Mouse (Mus musculus): ENCODE data around the gene Olfr293. TPM values are rescaled to one million over a fixed set of nuclear protein-coding genes. Genes with fewer than 3 reads are reported as not detected.

Gene Olfr293
- polyA plus RNA-seq (2016; fragmentation: Nextera tagmentation; extraction: Ambion mirVana) = not detected in 2 replicates

DNA sequence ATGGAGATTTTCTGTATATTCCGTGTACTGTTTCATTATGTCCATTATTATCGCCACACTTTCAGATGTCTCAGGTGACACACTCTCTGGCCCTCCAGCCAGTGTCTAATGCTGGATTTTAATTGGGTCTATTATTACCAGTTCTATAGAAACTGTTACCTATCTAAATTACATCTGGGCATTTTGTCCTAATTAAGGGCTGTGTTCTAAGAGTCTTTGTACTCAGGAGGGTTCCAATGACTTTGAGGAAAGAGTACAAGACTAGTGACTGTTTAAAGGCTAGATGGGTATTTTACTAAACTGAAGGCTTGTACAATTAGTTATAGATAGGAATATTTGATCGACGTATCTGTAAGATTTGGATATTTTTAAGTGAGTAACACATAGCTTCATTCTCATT is at the start of gene Olfr293:
TSS of gene Olfr293 (plus strand) at position 301 of the 400 bp plus-strand sequence.
- no peaks in the 10 kb centered on the region for H3K36me3 ChIP-seq
- H3K27me3 ChIP-seq (replicated peaks) = no peaks in the 10 kb centered on the region
- no peak for ATAC-seq (ENCODE audit: insufficient number of reproducible peaks, low FRiP score)
- H3K4me2 ChIP-seq = no peak within 1 kb of the TSS
- no peak within 1 kb of the TSS for H3K27ac ChIP-seq (ENCODE audit: poor library complexity, severe bottlenecking)
- no peaks in the 10 kb centered on the region for H3K4me1 ChIP-seq (replicated peaks)
- no peaks in the 10 kb centered on the region for H3K9me3 ChIP-seq (replicated peaks)
- WGBS = 84% methylated on average over 4 of the region's 4 CpGs
- H3K9ac ChIP-seq = no peak within 1 kb of the TSS
- H3K4me3 ChIP-seq = no peak within 1 kb of the TSS

DNA sequence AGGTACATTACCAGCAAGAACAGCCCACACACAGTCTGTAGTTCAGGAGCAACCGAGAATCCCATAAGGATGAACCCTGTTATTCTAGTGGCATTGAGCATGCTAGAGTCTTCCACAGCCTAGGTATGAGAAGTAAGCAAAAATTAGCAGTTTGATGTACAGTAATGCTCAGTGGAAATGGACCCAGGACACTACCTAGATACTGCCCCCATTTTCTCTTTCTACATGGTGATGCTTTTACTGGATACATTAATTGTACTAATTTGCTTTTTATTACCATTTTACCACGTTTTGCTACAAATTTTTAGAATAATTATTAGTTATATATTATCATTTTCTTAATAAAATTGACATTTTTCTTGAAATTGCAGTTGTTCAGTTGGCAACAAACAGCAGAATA is 32.3 kb upstream of the Olfr293 start, which contains the start of gene Olfr294:
TSS of gene Olfr294 (minus strand) at position 101 of the 400 bp plus-strand sequence.
- 54% methylated on average over 2 of the region's 2 CpGs for WGBS
- Histone ChIP-seq H3K9me3 (replicated peaks) (no peaks in the 10 kb centered on the region), H3K9ac (no peak within 1 kb of the TSS), H3K27ac (ENCODE audit: poor library complexity, severe bottlenecking) (no peak within 1 kb of the TSS), H3K27me3 (replicated peaks) (no peaks in the 10 kb centered on the region), H3K36me3 (no peaks in the 10 kb centered on the region), H3K4me3 (no peak within 1 kb of the TSS), H3K4me1 (replicated peaks) (no peaks in the 10 kb centered on the region), H3K4me2 (no peak within 1 kb of the TSS)
- no peak for ATAC-seq (ENCODE audit: insufficient number of reproducible peaks, low FRiP score)

GRCm38 (mm10) chr7:86688030-86688429 is 39.2 kb downstream of the Olfr293 start, which contains the start of gene Olfr292:
TSS of gene Olfr292 (plus strand) at chr7:86688330.
- no peak for ATAC-seq (ENCODE audit: insufficient number of reproducible peaks, low FRiP score)
- Histone ChIP-seq H3K4me1 (replicated peaks) (no peaks in the 10 kb centered on the region), H3K4me3 (no peak within 1 kb of the TSS), H3K9ac (no peak within 1 kb of the TSS), H3K27me3 (replicated peaks) (no peaks in the 10 kb centered on the region), H3K36me3 (no peaks in the 10 kb centered on the region), H3K9me3 (replicated peaks) (no peaks in the 10 kb centered on the region), H3K4me2 (no peak within 1 kb of the TSS), H3K27ac (ENCODE audit: poor library complexity, severe bottlenecking) (no peak within 1 kb of the TSS)

Other genes starting within 250 kb of the Olfr293 start
- not detected in 2 replicates for gene Olfr301, start 245.2 kb upstream of the Olfr293 start, polyA plus RNA-seq (2016; fragmentation: Nextera tagmentation; extraction: Ambion mirVana)
- gene Olfr299, start 189.1 kb upstream of the Olfr293 start, polyA plus RNA-seq (2016; fragmentation: Nextera tagmentation; extraction: Ambion mirVana) = not detected in 2 replicates
- not detected in 2 replicates for gene Olfr298, start 156.6 kb upstream of the Olfr293 start, polyA plus RNA-seq (2016; fragmentation: Nextera tagmentation; extraction: Ambion mirVana)
- not detected in 2 replicates for gene Olfr297, start 129.1 kb upstream of the Olfr293 start, polyA plus RNA-seq (2016; fragmentation: Nextera tagmentation; extraction: Ambion mirVana)
- gene Olfr295, start 65.2 kb upstream of the Olfr293 start, polyA plus RNA-seq (2016; fragmentation: Nextera tagmentation; extraction: Ambion mirVana) = not detected in 2 replicates
- gene Olfr294, start 32.4 kb upstream of the Olfr293 start, polyA plus RNA-seq (2016; fragmentation: Nextera tagmentation; extraction: Ambion mirVana) = not detected in 2 replicates
- gene Olfr292, start 39.3 kb downstream of the Olfr293 start, polyA plus RNA-seq (2016; fragmentation: Nextera tagmentation; extraction: Ambion mirVana) = not detected in 2 replicates
- gene Folh1, start 126.9 kb downstream of the Olfr293 start, polyA plus RNA-seq (2016; fragmentation: Nextera tagmentation; extraction: Ambion mirVana) = not detected in 2 replicates
- not detected in 2 replicates for gene Vmn2r77, start 146.0 kb downstream of the Olfr293 start, polyA plus RNA-seq (2016; fragmentation: Nextera tagmentation; extraction: Ambion mirVana)